Mouse (Mus musculus) monocyte, adult 5-6 weeks (primary cell): ENCODE measurements around the gene Srpx. TPM values are rescaled to one million over a fixed set of nuclear protein-coding genes. Genes with fewer than 3 reads are reported as not detected.

ENCODE experiments used
- ATAC-seq: fragments of 153-309, 156-312 bp; replicated peaks from 2 replicates; pipeline ENCODE4 v1.8.0; 2017; ENCODE audit warnings: mild to moderate bottlenecking; ENCODE audit not compliant: low TSS enrichment, insufficient number of reproducible peaks, severe bottlenecking, poor library complexity, low FRiP score
- total RNA-seq: library from RNA; stranded (forward); fragments of 200-1000, 200-491, 200-594 nt; gene quantifications from 3 replicates; pipeline ENCODE4 v1.2.3, GENCODE M21; 2017

Srpx gene
- not detected in 3 replicates for total RNA-seq

DNA sequence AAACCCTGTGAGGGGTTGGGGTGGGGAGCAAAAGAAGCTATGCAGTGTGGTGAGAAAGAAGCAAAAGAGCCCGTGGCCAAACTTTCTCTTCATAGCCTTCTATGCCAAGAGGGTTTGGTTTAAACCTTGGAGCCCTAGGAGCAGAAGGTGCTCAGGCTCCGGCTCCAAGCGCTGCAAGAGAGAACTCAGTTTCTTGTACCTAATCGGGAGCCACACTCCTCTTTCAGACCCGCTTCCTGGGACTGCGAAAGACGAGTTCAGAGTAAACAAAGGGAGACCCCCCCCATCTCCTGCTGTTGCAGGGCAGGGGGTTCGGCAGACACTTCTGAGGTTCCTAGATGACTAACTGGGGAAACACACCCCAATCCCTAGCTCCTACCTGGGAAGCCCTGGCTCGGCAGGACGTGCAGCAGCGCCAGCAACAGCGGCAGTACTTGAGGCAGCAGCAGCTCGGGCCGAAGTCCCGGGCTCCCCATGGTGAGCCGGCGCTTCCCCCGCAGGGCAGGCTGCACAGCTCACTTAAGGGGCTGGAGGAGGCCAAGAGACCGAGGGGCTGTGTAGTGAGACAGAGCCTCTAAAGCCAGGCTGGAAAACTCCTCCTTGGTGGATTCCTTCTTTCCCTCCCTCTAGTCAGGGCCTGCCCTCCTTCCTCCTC, at the start of gene Srpx:
Gene Srpx, minus strand, starts transcription at position 645 of the 655 bp plus-strand sequence.
- ATAC-seq, result no peak

DNA sequence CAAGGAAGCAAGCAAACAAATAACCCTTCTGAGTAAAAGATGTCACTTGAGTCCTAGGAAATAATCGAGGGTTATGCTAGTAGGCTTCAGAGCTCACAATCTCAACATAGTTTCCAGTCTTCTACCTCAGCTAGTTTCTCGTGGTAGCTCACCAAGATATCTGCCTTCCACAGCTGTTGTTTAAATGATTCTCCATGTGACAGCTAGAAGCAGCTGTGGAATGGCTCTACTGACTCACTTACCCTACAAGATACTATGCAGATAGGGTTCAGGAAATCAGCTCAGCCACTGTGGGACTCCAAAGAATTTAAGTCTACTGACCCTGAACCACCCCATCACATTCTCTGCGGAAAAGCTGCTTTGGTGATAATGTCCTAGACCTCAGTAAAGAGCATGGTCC, 34.9 kb upstream of the Srpx start:
- no peak for ATAC-seq

DNA sequence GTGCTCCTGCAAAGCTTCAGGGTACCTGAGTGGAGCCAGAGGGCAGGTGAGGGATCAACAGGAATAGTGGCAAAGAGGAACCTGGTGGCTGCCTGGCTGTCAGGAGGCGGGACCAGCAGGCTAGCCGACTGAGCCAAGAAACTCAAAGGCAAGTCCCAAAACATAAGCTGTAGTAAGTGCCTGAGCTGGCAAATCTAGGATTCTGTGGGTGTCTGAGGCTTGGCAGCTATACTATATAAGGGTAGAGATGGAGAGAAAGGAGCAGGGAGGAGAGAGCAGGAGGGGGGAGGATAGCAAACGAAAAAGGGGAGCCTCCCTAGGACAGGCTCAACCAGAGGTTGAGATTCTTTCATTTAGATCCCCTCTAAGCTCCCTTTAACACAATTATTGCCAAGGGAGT, 1.7 kb downstream of the Srpx start:
- ATAC-seq, result no peak

DNA sequence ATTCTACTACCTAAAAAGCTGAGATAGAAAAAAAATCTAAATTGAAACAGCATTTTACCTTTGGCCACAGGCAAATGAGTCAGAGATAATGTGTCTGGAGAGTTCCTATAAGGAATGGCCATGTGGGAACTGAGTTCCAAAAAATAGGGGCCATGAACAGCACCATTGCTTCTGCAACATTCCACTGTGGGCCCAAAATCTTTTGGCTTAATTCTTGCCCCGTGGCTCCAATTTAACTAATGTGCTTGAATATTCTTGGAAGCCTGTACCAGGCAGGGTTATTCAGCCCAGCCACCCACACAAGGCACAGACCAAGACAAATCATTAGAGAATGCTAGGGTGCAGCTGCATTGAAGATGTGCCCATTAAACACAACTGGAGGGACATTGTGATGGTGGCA, 6.8 kb downstream of the Srpx start:
- no peak for ATAC-seq

- no peak for ATAC-seq
Observed at GRCm38 (mm10) chrX:10108558-10108957, 9.0 kb downstream of the Srpx start.

- ATAC-seq, result no peak
Observed at GRCm38 (mm10) chrX:10105475-10105874, 12.0 kb downstream of the Srpx start.

- ATAC-seq, result no peak
Observed at GRCm38 (mm10) chrX:10102739-10103138, 14.8 kb downstream of the Srpx start.

- no peak for ATAC-seq
Observed at GRCm38 (mm10) chrX:10095797-10096196, 21.7 kb downstream of the Srpx start.

GRCm38 (mm10) chrX:10080385-10080784, 37.1 kb downstream of the Srpx start:
- ATAC-seq, result no peak

DNA sequence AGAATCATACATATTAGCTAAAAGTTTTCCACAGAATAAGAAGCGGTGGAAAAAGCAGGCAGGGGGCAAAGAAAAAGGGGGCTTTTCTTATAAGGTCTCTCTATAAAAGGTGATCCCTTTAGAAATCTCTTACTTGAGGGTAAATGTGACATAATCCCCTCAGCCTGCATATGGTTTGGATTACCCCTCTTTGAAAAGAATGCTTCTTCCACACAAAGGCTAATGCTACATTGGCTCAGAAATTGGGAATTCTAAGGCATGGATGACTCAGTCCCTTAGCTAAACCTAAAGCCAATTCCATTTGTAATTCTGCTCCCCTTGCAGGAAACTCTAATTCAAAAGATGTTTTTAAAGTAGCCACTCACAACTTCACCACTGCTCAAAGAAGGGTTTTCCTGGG, 37.5 kb downstream of the Srpx start:
- no peak for ATAC-seq

GRCm38 (mm10) chrX:10073966-10074365, 43.5 kb downstream of the Srpx start:
- no peak for ATAC-seq

- no peak for ATAC-seq
Observed at GRCm38 (mm10) chrX:10071529-10071928, 46.0 kb downstream of the Srpx start.

DNA sequence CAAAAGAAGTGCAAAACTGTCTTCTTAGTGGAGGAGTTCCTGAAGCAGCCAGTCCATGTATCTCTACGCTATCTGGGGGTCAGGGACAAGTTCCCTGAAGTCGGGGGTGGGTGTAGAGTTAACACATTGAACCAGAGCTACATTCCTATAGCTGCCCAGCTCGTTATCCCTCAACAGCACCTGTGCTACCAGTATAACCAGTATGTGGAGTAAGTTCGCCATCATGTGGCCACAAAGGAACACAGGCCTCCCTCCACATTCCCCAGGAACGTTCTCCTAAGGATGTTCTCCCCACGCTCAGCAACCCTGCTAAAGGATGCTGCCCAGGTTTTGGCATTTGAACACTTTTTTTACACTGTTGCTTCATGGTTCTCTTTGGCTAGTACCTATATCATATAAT, 46.8 kb downstream of the Srpx start:
- no peak for ATAC-seq

DNA sequence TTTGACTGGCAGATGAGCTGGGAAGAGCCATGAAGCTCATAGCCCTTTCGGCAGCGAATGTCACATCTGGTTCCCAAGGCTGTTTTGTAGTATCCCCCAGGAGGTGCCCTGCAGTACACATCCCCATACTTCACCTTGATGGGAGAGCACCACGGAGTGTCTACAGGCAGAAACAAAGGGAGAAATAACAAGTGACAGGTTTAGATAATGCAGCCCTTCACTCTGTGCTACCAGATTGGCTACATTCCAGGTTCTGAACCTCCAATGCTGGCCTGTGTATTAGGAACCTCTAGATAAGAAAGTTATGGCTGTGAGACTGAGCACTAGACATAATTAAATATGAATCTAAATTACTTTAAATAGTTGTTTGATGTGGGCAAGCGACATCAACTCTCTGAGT, 48.1 kb downstream of the Srpx start:
- no peak for ATAC-seq

DNA sequence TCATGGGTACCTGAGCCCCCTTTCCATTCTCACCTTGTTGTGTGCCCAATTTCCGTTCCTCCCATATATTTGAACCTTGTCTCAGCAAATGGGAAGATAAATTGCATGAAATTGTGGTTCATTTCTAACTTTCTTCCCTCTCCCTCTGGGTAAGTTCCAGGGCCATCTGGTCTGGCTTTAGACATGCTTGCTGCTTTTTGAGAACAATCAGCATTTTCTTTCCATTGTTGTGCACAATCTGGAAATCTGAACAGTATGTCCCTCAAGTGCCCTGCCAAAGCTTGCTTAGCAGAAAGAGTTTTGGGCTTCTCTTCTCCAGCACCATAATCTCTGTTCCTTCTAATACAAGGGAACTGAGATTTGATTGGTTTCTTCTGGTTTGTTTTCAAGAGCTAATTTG, 53.7 kb downstream of the Srpx start:
- ATAC-seq, result no peak

DNA sequence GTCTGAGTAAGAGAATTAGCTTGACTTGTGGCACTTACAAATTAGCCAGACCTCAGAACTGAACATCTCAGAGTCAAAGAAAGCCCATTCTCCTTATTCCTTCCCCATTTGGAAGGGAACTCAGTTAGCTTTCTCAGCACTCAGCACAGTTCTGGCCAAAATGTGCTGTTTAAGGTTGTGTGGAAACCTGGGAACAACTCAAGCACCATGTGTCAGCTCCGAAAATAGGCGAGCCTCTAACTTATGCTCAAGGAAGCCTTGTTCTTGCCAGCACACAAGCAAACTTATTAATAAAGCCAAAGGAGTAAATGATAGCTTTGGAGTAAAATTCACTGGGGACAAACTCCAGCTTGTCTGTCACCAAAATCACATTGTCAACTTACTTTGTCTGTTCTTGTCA, 54.1 kb downstream of the Srpx start:
- ATAC-seq, result no peak

- ATAC-seq, result no peak
Observed at GRCm38 (mm10) chrX:10062201-10062600, 55.3 kb downstream of the Srpx start.

DNA sequence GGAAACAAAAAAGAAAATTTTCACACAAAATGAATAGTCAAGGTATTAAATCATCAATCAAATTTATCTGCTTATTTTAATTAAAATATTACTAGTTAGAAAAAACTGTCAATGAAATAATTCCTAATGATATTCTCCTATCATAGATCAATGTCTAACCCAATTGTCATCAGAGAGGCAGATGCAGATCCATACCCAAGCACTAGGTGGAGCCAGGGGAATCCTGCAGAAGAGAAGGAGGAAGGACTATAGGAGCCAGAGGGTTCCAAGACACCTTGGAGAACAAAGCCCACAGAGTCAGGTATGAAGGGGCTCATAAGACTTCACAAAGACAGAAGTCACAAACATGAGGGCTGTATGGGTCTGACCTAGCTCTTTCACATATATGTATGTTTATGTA, 82.8 kb downstream of the Srpx start:
- ATAC-seq, result no peak

DNA sequence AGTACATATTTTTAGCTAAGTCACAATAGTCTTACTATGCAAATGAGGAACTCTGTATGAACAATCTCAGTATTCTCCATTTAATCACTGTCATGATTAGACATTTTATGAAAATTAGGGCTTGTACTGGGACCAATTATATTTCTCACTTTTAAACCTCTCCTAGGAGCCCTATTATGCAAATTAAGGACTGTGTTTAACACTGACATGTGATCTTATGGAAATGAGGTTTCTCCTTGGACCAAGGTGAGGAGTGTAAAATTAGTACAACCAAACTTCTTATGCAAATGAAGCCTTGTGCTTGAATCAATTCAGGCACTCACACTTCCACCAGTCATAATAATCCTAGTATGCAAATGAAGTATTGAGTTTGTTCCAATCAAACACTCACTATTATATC, 107.3 kb downstream of the Srpx start:
- ATAC-seq, result no peak

DNA sequence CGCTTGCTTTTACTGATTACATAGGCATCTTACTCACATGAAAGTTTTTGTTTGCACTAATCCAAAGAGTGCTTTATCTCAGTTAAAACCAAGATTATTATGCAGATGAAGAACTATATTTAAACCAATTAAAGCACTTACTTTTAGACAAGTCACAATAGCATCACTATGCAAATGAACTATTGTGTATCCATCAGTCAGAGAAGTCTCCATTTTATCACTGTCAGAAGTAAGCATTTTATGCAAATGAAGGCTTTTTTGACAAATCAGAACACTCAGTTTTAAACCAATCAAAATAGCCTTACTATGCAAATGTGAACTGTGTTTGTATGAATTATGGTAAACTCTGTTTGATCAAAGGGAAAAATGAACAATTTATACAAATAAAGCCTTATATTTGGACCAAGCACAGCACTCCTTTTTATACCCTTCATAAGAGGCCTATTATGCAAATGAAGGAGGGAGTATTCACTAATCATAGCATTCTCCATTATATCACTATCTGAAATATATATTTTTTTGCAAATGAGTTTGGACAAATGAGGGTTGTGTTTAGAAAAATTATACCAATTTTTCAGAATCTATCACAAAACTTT, 109.7 kb downstream of the Srpx start:
- ATAC-seq, result no peak

DNA sequence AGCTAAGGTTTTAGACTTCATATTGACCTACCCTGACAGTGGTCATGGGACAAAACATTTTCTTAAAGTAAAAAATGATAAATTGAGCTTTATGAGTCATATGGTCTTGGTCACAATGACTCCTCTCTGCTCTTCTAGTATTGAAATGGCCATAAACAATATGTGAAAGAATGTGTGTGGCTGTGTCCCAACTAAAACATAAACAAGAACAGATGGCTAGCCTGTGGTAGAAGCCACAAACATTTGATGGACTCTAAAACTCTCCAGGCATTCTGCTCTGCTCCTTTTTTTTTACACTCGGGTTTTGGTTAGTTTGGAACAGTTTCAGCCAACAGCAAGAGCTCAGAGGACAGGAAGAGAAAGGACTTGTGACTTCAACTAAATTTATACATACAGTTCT, 111.6 kb downstream of the Srpx start:
- no peak for ATAC-seq
